Mouse (Mus musculus) G1E (cell line): ENCODE measurements around the gene Cuta. TPM values are rescaled to one million over a fixed set of nuclear protein-coding genes. Genes with fewer than 3 reads are reported as not detected.
A peak's percentile ranks its signal among the peaks of the same experiment; 100 is the strongest.

ENCODE experiments used
- ATAC-seq: 2 replicates; pipeline ENCODE4 v1.8.0; 2016; ENCODE audit warnings: mild to moderate bottlenecking; ENCODE audit not compliant: insufficient number of reproducible peaks, poor library complexity, low FRiP score, severe bottlenecking; ENCODE audit errors: extremely low read depth
- DNase-seq: peaks from one replicate; pipeline ENCODE4 v3.0.0; 2012; ENCODE audit warnings: low spot score
- H3K27me3 ChIP-seq: 2 replicates; pipeline ENCODE4 v1.6.1; 2012; ENCODE audit warnings: mild to moderate bottlenecking, low read length, inconsistent platforms; ENCODE audit not compliant: insufficient read depth
- H3K36me3 ChIP-seq: replicated peaks from 2 replicates; pipeline ENCODE3; 2012; ENCODE audit warnings: mild to moderate bottlenecking, inconsistent platforms
- H3K4me1 ChIP-seq: 2 replicates; pipeline ENCODE4 v1.6.1; 2012; ENCODE audit warnings: low read depth, low read length, inconsistent platforms, mixed read lengths; ENCODE audit not compliant: insufficient read depth
- H3K4me3 ChIP-seq: 2 replicates; pipeline ENCODE4 v1.5.1; 2012; ENCODE audit warnings: low read depth, mild to moderate bottlenecking, inconsistent platforms, low read length, moderate library complexity, mixed read lengths
- H3K9me3 ChIP-seq: replicated peaks from 2 replicates; pipeline ENCODE4 v1.6.1; 2012; ENCODE audit warnings: inconsistent platforms
- CTCF ChIP-seq: IDR thresholded peaks from 2 replicates; pipeline ENCODE4 v1.5.1; 2012; ENCODE audit warnings: low read depth, low read length, inconsistent platforms, mixed read lengths
- GATA1 ChIP-seq: IDR thresholded peaks from 2 replicates; pipeline ENCODE4 v1.6.1; 2012; ENCODE audit warnings: borderline replicate concordance, low read length, inconsistent platforms, mixed read lengths
- GATA2 ChIP-seq: IDR thresholded peaks from 2 replicates; pipeline ENCODE4 v1.6.1; 2012; ENCODE audit warnings: low read depth, low read length, inconsistent platforms, borderline replicate concordance
- POLR2AphosphoS5 ChIP-seq: IDR thresholded peaks from 2 replicates; pipeline ENCODE4 v1.6.1; 2012; ENCODE audit warnings: low read depth, low read length, inconsistent platforms; ENCODE audit not compliant: insufficient replicate concordance
- TAL1 ChIP-seq: conservative IDR thresholded peaks from 2 replicates; pipeline ENCODE4 v1.6.1; 2012; ENCODE audit warnings: low read depth, low read length, inconsistent platforms, mixed read lengths
- polyA plus RNA-seq: library from polyadenylated mRNA; stranded (reverse); fragments of >175 nt; gene quantifications from 2 replicates; pipeline ENCODE4 v1.2.3, GENCODE M21; 2012
- total RNA-seq, 2 experiments: library from RNA; stranded (forward) in 1 of 2; stranded (reverse) in 1 of 2; fragments of 200-1000 nt in 1 of 2; fragments of >200 nt in 1 of 2; fragmentation: Nextera tagmentation in 1 of 2; gene quantifications; 2 replicates each; pipeline ENCODE4 v1.2.3; 2014 to 2017

The Cuta gene
- total and polyA plus RNA-seq, 3 experiments: 190 to 563 (median 319) TPM

GRCm38 (mm10) chr17:26975415-26975814, 36.0 kb upstream of the Cuta start:
- Histone ChIP-seq H3K36me3 (peaks cover 78% of the 10 kb centered on the region), H3K27me3 (no peaks in the 10 kb centered on the region), H3K4me1 (peaks cover 59% of the 10 kb centered on the region), H3K9me3 (no peaks in the 10 kb centered on the region), H3K4me3 (no peak overlapping the region; the same call in 1 of the 2 replicates)
- DNase-seq (no peak), ATAC-seq (no peak)
- TF ChIP-seq GATA1 (no peak), GATA2 (no peak), POLR2AphosphoS5 (no peak), TAL1 (no peak), CTCF (no peak)

- peaks cover 55% of the 10 kb centered on the region for H3K4me1 ChIP-seq
- H3K9me3 ChIP-seq: no peaks in the 10 kb centered on the region
- DNase-seq (no peak), ATAC-seq (no peak)
- H3K4me3 ChIP-seq: peak overlapping the region; percentile 92; the same call in 1 of the 2 replicates
- no peaks in the 10 kb centered on the region for H3K27me3 ChIP-seq
- peaks cover 75% of the 10 kb centered on the region for H3K36me3 ChIP-seq
- no peak for TF ChIP-seq TAL1
- TF ChIP-seq POLR2AphosphoS5: no peak
- TF ChIP-seq GATA2: no peak
- TF ChIP-seq GATA1: no peak
- TF ChIP-seq CTCF: no peak
Measured at GRCm38 (mm10) chr17:26974547-26974946, 35.2 kb upstream of the Cuta start.

GRCm38 (mm10) chr17:26972703-26973574, 33.6 kb upstream of the Cuta start, which contains the start of gene Zbtb9:
Gene Zbtb9 (plus strand): TSS chr17:26973167.
- ATAC-seq: peak; percentile 99

GRCm38 (mm10) chr17:26972107-26972506, 32.7 kb upstream of the Cuta start:
- no peak for DNase-seq
- TF ChIP-seq TAL1 (no peak), GATA2 (no peak), GATA1 (no peak), POLR2AphosphoS5 (no peak), CTCF (no peak)
- Histone ChIP-seq H3K4me3 (peak overlapping the region; percentile 92), H3K4me1 (peaks cover 50% of the 10 kb centered on the region), H3K36me3 (peaks cover 72% of the 10 kb centered on the region), H3K27me3 (no peaks in the 10 kb centered on the region), H3K9me3 (no peaks in the 10 kb centered on the region)
- ATAC-seq: no peak

More at GRCm38 (mm10) chr17:26972703-26973574, 33.6 kb upstream of the Cuta start, which contains the start of gene Zbtb9:
- DNase-seq: peak; percentile 100
- Histone ChIP-seq H3K9me3 (no peaks in the 10 kb centered on the region), H3K27me3 (no peaks in the 10 kb centered on the region), H3K4me1 (peaks cover 48% of the 10 kb centered on the region), H3K36me3 (peaks cover 71% of the 10 kb centered on the region), H3K4me3 (peak within 1 kb of the TSS; percentile 92)
- TF ChIP-seq TAL1 (no peak), GATA2 (no peak), GATA1 (no peak), CTCF (no peak), POLR2AphosphoS5 (0 out of 2 replicates have a peak, but pooled peaks have one; percentile 32)

GRCm38 (mm10) chr17:26971247-26971905, 32.0 kb upstream of the Cuta start:
- Histone ChIP-seq H3K4me1 (peaks cover 47% of the 10 kb centered on the region), H3K27me3 (no peaks in the 10 kb centered on the region), H3K4me3 (peak overlapping the region; percentile 17; the same call in 1 of the 2 replicates), H3K36me3 (peaks cover 72% of the 10 kb centered on the region), H3K9me3 (no peaks in the 10 kb centered on the region)
- TF ChIP-seq GATA2 (no peak), CTCF (no peak), POLR2AphosphoS5 (no peak), GATA1 (no peak), TAL1 (no peak)
- ATAC-seq (no peak), DNase-seq (no peak)

GRCm38 (mm10) chr17:26970221-26970620, 30.9 kb upstream of the Cuta start:
- H3K9me3 ChIP-seq: no peaks in the 10 kb centered on the region
- DNase-seq: no peak
- peaks cover 72% of the 10 kb centered on the region for H3K36me3 ChIP-seq
- H3K27me3 ChIP-seq: no peaks in the 10 kb centered on the region
- no peak for ATAC-seq
- TF ChIP-seq CTCF: no peak
- no peak for TF ChIP-seq POLR2AphosphoS5
- no peak for TF ChIP-seq GATA1
- no peak for TF ChIP-seq TAL1
- TF ChIP-seq GATA2: no peak
- peaks cover 35% of the 10 kb centered on the region for H3K4me1 ChIP-seq
- H3K4me3 ChIP-seq: no peak overlapping the region; the same call in 1 of the 2 replicates
